Comparison of ENCODE assay signal across 22 mouse cellular contexts in the genomic region with DNA sequence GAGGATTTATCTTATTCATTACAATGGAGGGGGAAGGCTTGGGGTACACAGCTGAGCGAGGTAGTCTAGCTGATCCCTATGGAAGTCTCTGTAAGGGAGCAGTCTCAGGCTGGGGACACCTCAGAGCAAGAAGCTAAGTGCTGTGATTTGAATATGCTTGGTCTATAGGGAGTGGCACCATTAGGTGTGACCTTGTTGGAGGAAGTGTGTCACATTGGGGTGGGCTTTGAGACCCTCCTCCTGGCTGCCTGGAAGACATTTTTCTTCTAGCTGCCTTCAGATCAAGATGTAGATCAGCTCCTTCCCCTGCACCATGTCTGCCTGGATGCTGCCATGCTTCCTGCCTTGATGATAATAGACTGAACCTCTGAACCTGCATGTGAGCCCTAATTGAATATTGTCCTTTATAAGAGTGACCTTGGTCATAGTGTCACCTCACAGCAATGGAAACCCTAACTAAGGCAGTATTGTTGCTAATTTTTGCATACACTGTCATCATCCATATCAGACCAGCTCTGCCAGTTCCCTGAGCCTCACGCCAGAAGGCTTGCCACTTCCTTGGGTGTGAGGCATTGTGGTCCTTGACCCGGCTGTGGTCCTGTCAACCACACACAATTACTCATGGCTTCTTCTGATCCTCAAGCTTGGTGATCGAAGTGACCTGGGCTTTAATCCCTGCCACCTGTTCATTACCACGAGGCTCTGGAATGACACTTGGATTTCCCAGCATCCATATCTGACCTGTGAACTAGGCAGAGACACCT. TPM values are rescaled to one million over a fixed set of nuclear protein-coding genes. Genes with fewer than 3 reads are reported as not detected.
"Had no signal": no experiment of that assay in that cellular context is flagged by ENCODE, and none has a peak within 500 bp of the region (broad histone marks: within the 10 kb centered on the region; RNA-seq: fewer than 3 reads in every experiment).

No protein-coding gene starts in this region.

- H3K27me3 ChIP-seq: midbrain, embryonic 15.5 days; neural tube, embryonic 12.5 days; stomach, embryonic 15.5 days had no signal

- H3K27ac ChIP-seq: kidney, postnatal 0 days; limb, embryonic 12.5 days; liver, embryonic 14.5 days; midbrain, embryonic 15.5 days; neural tube, embryonic 12.5 days; stomach, embryonic 15.5 days had no signal

- H3K4me3 ChIP-seq: limb, embryonic 12.5 days; midbrain, embryonic 15.5 days; neural tube, embryonic 12.5 days; stomach, embryonic 15.5 days had no signal

- H3K4me1 ChIP-seq: midbrain, embryonic 15.5 days; neural tube, embryonic 12.5 days; stomach, embryonic 15.5 days had no signal

- H3K9me3 ChIP-seq: limb, embryonic 12.5 days; midbrain, embryonic 15.5 days; neural tube, embryonic 12.5 days; stomach, embryonic 15.5 days had no signal

- DNase-seq: kidney, adult 9 months; kidney, postnatal 36 days; layer of hippocampus, adult 9-11 months; layer of hippocampus, postnatal 36 days; liver; lung, adult 18-20 months; spleen, adult 18-20 months; thymus, postnatal 36 days had no signal

- H3K9ac ChIP-seq: limb, embryonic 12.5 days; liver, embryonic 14.5 days; midbrain, embryonic 15.5 days; neural tube, embryonic 12.5 days; stomach, embryonic 15.5 days had no signal

- H3K4me2 ChIP-seq: limb, embryonic 12.5 days; midbrain, embryonic 11.5 days; midbrain, embryonic 15.5 days; neural tube, embryonic 12.5 days; stomach, embryonic 15.5 days had no signal

- ATAC-seq: midbrain, embryonic 15.5 days had no signal

- H3K36me3 ChIP-seq: limb, embryonic 12.5 days; midbrain, embryonic 15.5 days; neural tube, embryonic 12.5 days; stomach, embryonic 15.5 days had no signal

RNA-seq across cellular contexts. Expression of a gene that starts 19.1 kb away (rescaled TPM):
- total RNA-seq: layer of hippocampus, adult 18-20 months; layer of hippocampus, postnatal 36 days; left cerebral cortex, adult 8-10 months; left cerebral cortex, postnatal 25 days; monocyte, adult 5-6 weeks; neutrophil, adult 5-6 weeks had no signal
- polyA plus RNA-seq: kidney, postnatal 0 days; limb, embryonic 12.5 days; liver, embryonic 14.5 days; lung, embryonic 16.5 days; midbrain, embryonic 11.5 days; midbrain, embryonic 15.5 days; neural tube, embryonic 12.5 days; thymus, postnatal 0 days had no signal

RNA-seq across cellular contexts. Expression of a gene that starts 37.0 kb away (rescaled TPM):
- total RNA-seq: layer of hippocampus, adult 18-20 months; layer of hippocampus, postnatal 36 days; left cerebral cortex, adult 8-10 months; left cerebral cortex, postnatal 25 days; monocyte, adult 5-6 weeks; neutrophil, adult 5-6 weeks had no signal
- polyA plus RNA-seq: limb, embryonic 12.5 days; liver, embryonic 14.5 days; lung, embryonic 16.5 days; neural tube, embryonic 12.5 days had no signal
